Mouse (Mus musculus) stomach, postnatal 0 days (tissue): ENCODE results near the gene Prm3.

Experiments used
- CTCF ChIP-seq: IDR thresholded peaks from 2 replicates; pipeline ENCODE4 v1.5.1; 2016; ENCODE audit warnings: antibody characterized with exemption, low read depth, mild to moderate bottlenecking, moderate library complexity
- EP300 ChIP-seq: optimal IDR thresholded peaks from 2 replicates; pipeline ENCODE3; 2016; ENCODE audit warnings: antibody characterized with exemption

GRCm38 (mm10) chr16:10776322-10776721 lies 14.4 kb downstream of the Prm3 start:
- TF ChIP-seq EP300 (no peak), CTCF (no peak)
